Mouse (Mus musculus): ENCODE results near the gene Spryd3. TPM values are rescaled to one million over a fixed set of nuclear protein-coding genes. Genes with fewer than 3 reads are reported as not detected.

Spryd3 gene
- polyA plus RNA-seq (2012; rRNA removed; ENCODE audit: low replicate concordance): 33.0 and 40.9 TPM in 2 replicates

GRCm38 (mm10) chr15:102136129-102136758, at the start of gene Spryd3:
Gene Spryd3, minus strand, starts transcription at chr15:102136234.

GRCm38 (mm10) chr15:102150301-102151135, 14.5 kb upstream of the Spryd3 start, which contains the start of gene Soat2:
Gene Soat2, plus strand, starts transcription at chr15:102150526.

GRCm38 (mm10) chr15:102144274-102144711, 8.3 kb upstream of the Spryd3 start, which contains the start of gene Igfbp6:
Gene Igfbp6, plus strand, starts transcription at chr15:102144362.

GRCm38 (mm10) chr15:102100161-102100981, 35.7 kb downstream of the Spryd3 start, which contains the start of gene Tns2:
Gene Tns2, plus strand, starts transcription at chr15:102100413.

GRCm38 (mm10) chr15:102073559-102074069, 62.4 kb downstream of the Spryd3 start, which contains the start of gene Eif4b:
Gene Eif4b, plus strand, starts transcription at chr15:102073773.

Other genes with a start within 250 kb of the Spryd3 start
- 0.13 TPM in 1 of 2 replicates, not detected in the other for gene Krt76, start 243.3 kb downstream of the Spryd3 start, polyA plus RNA-seq (2012; rRNA removed; ENCODE audit: low replicate concordance)
- gene Krt4, start 211.5 kb downstream of the Spryd3 start, polyA plus RNA-seq (2012; rRNA removed; ENCODE audit: low replicate concordance): 0.07 and 0.53 TPM in 2 replicates
- gene Krt79, start 195.9 kb downstream of the Spryd3 start, polyA plus RNA-seq (2012; rRNA removed; ENCODE audit: low replicate concordance): 2.7 and 9.0 TPM in 2 replicates
- 0.06 TPM in 2 replicates for gene Krt78, start 181.9 kb downstream of the Spryd3 start, polyA plus RNA-seq (2012; rRNA removed; ENCODE audit: low replicate concordance)
- 2.4 and 188 TPM in 2 replicates for gene Krt8, start 131.8 kb downstream of the Spryd3 start, polyA plus RNA-seq (2012; rRNA removed; ENCODE audit: low replicate concordance)
- gene Krt18, start 108.1 kb downstream of the Spryd3 start, polyA plus RNA-seq (2012; rRNA removed; ENCODE audit: low replicate concordance): 1.2 and 88.2 TPM in 2 replicates
- gene Eif4b, start 62.5 kb downstream of the Spryd3 start, polyA plus RNA-seq (2012; rRNA removed; ENCODE audit: low replicate concordance): 50.5 and 145 TPM in 2 replicates
- 150 and 234 TPM in 2 replicates for gene Tns2, start 35.8 kb downstream of the Spryd3 start, polyA plus RNA-seq (2012; rRNA removed; ENCODE audit: low replicate concordance)
- gene Igfbp6, start 8.1 kb upstream of the Spryd3 start, polyA plus RNA-seq (2012; rRNA removed; ENCODE audit: low replicate concordance): 189 and 436 TPM in 2 replicates
- gene Soat2, start 14.3 kb upstream of the Spryd3 start, polyA plus RNA-seq (2012; rRNA removed; ENCODE audit: low replicate concordance): 0.47 and 1.2 TPM in 2 replicates
- 29.3 and 49.5 TPM in 2 replicates for gene Zfp740, start 67.0 kb upstream of the Spryd3 start, polyA plus RNA-seq (2012; rRNA removed; ENCODE audit: low replicate concordance)
- 247 and 354 TPM in 2 replicates for gene Csad, start 68.5 kb upstream of the Spryd3 start, polyA plus RNA-seq (2012; rRNA removed; ENCODE audit: low replicate concordance)
- gene Itgb7, start 95.7 kb upstream of the Spryd3 start, polyA plus RNA-seq (2012; rRNA removed; ENCODE audit: low replicate concordance): 6.4 and 14.8 TPM in 2 replicates
- gene Rarg, start 121.3 kb upstream of the Spryd3 start, polyA plus RNA-seq (2012; rRNA removed; ENCODE audit: low replicate concordance): 51.9 and 67.6 TPM in 2 replicates
- 0.11 and 0.48 TPM in 2 replicates for gene Gm9918, start 134.3 kb upstream of the Spryd3 start, polyA plus RNA-seq (2012; rRNA removed; ENCODE audit: low replicate concordance)
- 111 and 118 TPM in 2 replicates for gene Mfsd5, start 143.2 kb upstream of the Spryd3 start, polyA plus RNA-seq (2012; rRNA removed; ENCODE audit: low replicate concordance)
- 2.7 and 6.0 TPM in 2 replicates for gene Espl1, start 160.0 kb upstream of the Spryd3 start, polyA plus RNA-seq (2012; rRNA removed; ENCODE audit: low replicate concordance)
- gene Pfdn5, start 189.9 kb upstream of the Spryd3 start, polyA plus RNA-seq (2012; rRNA removed; ENCODE audit: low replicate concordance): 128 and 134 TPM in 2 replicates
- 44.8 and 74.2 TPM in 2 replicates for gene Myg1, start 195.5 kb upstream of the Spryd3 start, polyA plus RNA-seq (2012; rRNA removed; ENCODE audit: low replicate concordance)
- gene Aaas, start 214.5 kb upstream of the Spryd3 start, polyA plus RNA-seq (2012; rRNA removed; ENCODE audit: low replicate concordance): 28.0 and 43.4 TPM in 2 replicates
- 0.33 and 0.69 TPM in 2 replicates for gene Sp7, start 230.9 kb upstream of the Spryd3 start, polyA plus RNA-seq (2012; rRNA removed; ENCODE audit: low replicate concordance)